Mouse (Mus musculus) gastrocnemius, adult 2 months (tissue): Measurements from ENCODE around the gene Tbx5. TPM values are rescaled to one million over a fixed set of nuclear protein-coding genes. Genes with fewer than 3 reads are reported as not detected.
"Not testable (repeated sequence)": the region's sequence is repeated elsewhere in the genome, so short reads cannot be mapped to it uniquely, and the experiment has no call there.

ENCODE experiments used
- DNase-seq: peaks from one replicate; pipeline ENCODE4 v3.0.0; 2022
- H3K27ac ChIP-seq: fragments of 200-600 bp; 2 replicates; pipeline ENCODE4 v1.8.1; 2022; ENCODE audit warnings: mild to moderate bottlenecking
- H3K4me3 ChIP-seq: fragments of 200-600 bp; 2 replicates; pipeline ENCODE4 v1.8.1; 2022; ENCODE audit warnings: mild to moderate bottlenecking, moderate library complexity
- CTCF ChIP-seq: fragments of 200-600 bp; IDR thresholded peaks from 2 replicates; pipeline ENCODE4 v1.8.1; 2022; ENCODE audit warnings: antibody characterized with exemption, mild to moderate bottlenecking, moderate library complexity
- intact Hi-C: fragments of 180-260 bp; cut with DNase I; formaldehyde crosslinking; loops from one replicate; pipeline ENCODE4 v1.15.1; 2025
- total RNA-seq, 2 experiments: library from RNA; stranded (reverse); gene quantifications; 2 replicates each; pipeline ENCODE4 v1.2.3; 2021

The Tbx5 gene
- total RNA-seq, 2 experiments from 2014 or later, result 0.28 TPM; not detected in 1

DNA sequence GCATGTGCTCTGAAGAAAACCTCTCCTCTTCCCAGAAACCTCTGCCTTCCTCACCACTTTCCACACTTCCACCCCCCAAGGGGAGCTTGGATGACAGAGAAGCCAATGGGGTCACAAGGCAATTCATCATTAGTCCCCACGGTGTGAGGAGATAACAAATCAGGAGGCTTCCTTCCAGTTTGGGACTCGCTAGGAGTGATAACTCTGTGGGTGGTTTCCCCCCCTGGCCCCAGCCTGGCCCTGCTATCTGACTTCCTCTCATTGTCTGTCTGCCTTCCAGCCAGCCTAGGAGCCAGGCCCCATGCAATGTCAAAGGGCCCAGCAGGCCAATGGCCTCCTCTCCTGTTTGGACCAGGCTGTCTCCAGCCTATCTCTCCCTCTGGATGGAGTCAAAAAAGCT, 43.0 kb downstream of the Tbx5 start:
- no peak for DNase-seq
- H3K4me3 ChIP-seq, result no peak overlapping the region
- intact Hi-C loops, result no loop called here
- no peak for TF ChIP-seq CTCF
- H3K27ac ChIP-seq, result no peak overlapping the region

DNA sequence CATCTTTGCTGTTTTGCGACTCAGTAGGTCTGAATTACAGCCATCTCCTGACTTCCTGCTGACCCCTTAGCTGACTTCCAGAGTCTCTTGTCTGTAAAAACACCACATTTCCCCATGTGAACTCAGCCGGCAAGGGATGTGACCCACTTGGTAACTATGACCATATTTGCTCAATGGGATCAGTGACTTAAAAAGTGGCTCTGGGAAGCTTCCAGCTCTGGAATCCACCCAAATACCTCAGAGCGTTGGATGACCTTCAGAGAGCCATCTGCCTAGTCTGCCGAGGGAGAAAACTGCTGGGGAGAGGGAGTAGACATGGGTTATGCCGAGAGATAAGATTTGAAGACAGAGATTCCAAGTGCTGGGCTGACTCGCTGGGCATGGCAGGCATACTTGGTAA, 44.7 kb downstream of the Tbx5 start:
- Histone ChIP-seq H3K27ac (no peak overlapping the region), H3K4me3 (no peak overlapping the region)
- DNase-seq, result no peak
- TF ChIP-seq CTCF, result no peak
- intact Hi-C loops, result no loop called here

DNA sequence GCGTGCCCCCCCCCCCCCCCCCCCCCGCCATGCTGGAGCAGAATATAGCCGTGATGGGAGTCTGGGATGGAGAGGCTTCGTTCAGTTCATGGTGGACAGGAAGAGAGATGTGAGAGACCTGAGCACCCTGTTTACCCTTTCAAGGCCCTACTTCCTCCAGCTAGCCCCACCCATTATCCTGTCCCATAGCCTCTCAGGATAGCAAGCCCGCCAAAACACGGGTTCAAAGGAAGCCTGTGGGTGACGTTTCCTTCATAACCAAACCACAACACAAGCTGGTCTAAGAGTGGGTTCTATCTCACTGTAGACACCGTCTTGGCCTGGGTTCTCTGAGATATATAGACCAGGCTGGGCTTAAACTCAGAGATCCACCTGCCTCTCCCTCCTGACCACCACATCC, 53.1 kb downstream of the Tbx5 start:
- no peak for TF ChIP-seq CTCF
- Histone ChIP-seq H3K27ac (no peak overlapping the region), H3K4me3 (no peak overlapping the region)
- no peak for DNase-seq
- intact Hi-C loops, result no loop called here

DNA sequence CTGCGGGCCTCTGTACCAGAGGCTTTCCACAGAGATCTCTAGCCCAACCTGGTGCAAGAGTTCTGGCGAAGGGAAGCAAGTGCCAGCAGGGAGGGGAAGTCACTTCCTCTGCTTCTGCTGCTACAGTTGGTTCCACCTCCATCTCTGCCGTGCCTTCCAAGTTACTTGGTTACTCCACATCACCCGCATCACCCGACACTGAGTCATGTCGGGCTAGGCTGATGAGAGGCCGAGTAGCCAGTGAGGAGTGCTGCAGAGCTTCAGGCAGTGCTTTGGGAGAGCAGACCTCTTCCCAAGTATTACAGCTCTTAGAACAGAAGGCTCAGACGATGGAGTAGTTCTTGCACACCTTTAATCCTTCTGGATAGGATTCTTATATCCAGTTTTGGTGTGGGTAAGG, 54.9 kb downstream of the Tbx5 start:
- H3K27ac ChIP-seq, result no peak overlapping the region
- no peak overlapping the region for H3K4me3 ChIP-seq
- DNase-seq, result no peak
- no peak for TF ChIP-seq CTCF
- intact Hi-C loops, result no loop called here

DNA sequence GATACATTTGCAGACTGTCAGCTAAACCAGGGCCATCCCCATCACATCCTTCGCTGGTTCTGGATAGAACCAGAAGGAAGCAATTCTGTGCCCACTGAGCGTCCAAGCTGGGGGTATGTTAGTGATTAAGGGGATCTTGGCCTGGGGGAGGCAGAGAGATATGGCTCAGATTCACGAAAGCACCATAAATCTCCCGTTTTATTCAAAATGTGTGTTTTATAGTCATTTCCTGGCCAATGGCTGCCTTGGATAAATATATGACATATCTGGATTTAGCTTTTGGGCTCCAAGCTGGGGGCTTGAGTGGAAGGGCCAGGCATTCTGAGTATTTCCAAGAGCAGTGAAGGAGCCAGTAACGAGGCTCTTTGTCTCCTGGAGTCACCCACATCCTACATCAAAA, 59.5 kb downstream of the Tbx5 start:
- intact Hi-C loops, result no loop called here
- Histone ChIP-seq H3K4me3 (no peak overlapping the region), H3K27ac (no peak overlapping the region)
- no peak for DNase-seq
- TF ChIP-seq CTCF, result no peak

DNA sequence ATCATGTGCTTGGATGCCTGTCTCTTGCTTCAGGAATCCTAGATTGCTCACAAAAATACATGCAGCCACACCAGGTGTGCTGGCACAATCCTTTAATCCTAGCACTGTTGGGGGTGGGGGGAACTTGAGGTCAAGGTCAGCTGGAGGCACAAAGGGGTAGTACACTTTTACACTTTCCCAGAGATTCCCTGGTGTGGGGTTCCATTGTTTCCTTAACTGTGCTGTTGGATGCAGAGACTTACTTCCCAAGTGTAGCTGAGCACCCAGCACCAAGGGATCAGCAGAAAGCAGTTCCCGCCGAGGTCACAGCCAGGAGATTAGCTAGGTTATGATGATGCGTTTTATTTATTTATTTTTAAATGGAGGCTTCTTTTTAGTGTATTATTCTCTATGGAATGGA, 60.6 kb downstream of the Tbx5 start:
- Histone ChIP-seq H3K4me3 (no peak overlapping the region), H3K27ac (no peak overlapping the region)
- intact Hi-C loops, result no loop called here
- DNase-seq, result no peak
- TF ChIP-seq CTCF, result no peak

DNA sequence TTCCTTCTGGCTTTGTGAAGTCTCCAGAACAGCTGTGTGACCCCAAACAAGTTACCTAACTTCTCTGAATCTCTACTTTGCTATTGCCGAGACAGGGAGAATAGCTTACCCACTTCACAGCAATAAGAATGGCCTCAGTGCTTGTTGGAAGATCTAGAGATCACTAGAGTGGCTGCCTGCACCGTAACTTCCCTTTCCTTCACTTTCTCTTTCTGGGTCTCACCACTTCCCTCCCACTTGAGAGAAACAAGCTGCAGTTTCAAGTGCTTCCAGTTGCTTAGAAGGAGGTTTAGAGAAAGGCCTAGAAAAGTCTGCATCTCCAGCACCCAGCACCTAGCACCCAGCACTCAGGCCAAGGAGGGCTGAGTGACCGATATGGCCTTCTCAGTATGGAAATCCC, 64.1 kb downstream of the Tbx5 start:
- TF ChIP-seq CTCF, result no peak
- intact Hi-C loops, result no loop called here
- no peak for DNase-seq
- Histone ChIP-seq H3K4me3 (no peak overlapping the region), H3K27ac (no peak overlapping the region)

DNA sequence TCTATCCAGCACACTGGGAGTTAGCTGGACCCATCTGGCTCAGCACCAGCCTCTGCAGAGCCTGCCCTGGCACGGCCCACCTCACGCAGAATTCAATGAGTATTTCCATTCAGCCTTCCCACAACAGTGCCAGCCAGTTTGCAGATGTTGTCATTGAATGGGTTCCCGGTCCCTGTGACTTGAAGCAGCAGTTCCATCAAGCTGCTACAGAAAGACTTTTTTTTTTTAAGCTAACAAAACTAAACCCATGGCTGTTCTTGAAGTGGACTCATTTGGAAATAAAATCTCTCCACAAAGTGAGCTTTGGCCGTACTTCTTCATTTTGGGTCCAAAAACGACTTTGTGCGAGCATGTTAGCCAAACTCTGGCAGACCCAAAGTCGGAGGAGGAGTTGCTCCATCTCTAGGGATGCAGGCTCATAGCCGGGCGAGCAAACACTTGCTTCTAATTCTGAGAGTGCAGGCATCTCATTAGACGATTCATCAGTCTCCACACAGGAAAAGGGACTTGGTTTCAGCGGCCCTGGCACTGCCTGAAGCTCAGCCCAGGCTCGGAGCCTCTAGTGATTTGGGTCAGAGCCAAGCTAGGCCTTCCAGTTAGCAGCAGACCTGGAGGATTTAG, 84.2 kb downstream of the Tbx5 start:
- intact Hi-C loops, result no loop called here
- Histone ChIP-seq H3K4me3 (no peak overlapping the region), H3K27ac (no peak overlapping the region)
- peak; percentile 59 for DNase-seq
- no peak for TF ChIP-seq CTCF

DNA sequence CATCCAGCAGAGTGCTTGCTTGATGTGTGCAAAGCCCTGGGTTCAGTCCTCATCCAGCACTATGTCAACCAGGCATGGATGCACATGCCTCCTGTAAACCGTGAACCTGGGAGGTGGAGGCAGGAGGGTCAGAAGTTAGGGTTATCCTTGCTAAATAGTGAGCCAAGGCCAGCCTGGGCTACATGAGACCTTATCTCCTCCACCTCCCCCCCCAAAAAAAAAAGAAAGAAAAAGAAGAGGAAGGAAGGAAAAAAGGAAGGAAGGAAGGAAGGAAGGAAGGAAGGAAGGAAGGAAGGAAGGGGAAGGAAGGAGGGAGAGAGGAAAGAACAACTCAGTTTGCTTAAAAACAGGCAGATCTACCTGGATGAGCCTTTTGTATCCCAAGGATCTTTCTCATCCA, 85.9 kb downstream of the Tbx5 start:
- intact Hi-C loops, DNase-seq, H3K4me3 ChIP-seq, H3K27ac ChIP-seq: not testable (repeated sequence)

DNA sequence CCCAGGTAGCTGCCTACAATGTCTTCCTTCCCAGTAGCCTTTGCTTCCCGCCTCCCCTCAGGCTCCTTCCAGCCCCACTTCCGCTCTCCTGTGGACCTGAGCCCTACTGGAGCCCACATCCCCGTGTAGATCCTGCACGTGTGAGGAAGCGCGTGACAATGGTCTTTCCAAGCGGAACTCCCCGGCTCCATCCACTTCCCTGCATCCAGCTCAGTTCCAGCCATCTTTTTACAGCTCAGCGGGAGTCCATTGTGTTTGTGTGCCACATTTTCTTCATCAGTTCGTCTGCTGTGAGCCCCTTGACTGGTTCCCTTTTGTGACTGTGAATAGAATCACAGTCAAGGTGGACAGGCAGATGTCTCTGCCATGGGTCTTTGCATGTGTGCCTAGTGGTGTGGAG, 88.5 kb downstream of the Tbx5 start:
- DNase-seq, result no peak
- no peak overlapping the region for H3K27ac ChIP-seq
- intact Hi-C loops, result no loop called here

DNA sequence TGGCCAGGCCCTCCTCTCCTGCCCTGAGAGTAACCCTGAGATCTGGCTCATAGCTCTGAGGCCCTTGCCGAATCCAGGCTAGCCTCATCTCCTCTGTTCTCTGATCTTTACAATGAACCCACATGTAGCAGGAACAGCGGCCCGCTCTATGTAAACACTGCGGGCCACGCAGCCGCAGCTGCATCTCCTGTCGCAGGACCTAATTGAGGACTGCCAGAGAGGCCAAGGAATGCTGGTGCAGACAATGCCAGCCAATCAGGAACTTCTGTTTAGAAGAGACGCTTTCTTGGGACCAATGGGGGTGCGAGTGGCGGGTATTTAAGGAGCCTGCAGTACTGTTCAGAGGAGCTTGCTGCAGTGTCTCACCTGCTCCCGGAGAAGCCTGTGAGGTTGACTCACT, 89.8 kb downstream of the Tbx5 start:
- intact Hi-C loops, result no loop called here
- Histone ChIP-seq H3K4me3 (no peak overlapping the region), H3K27ac (no peak overlapping the region)
- no peak for DNase-seq
- TF ChIP-seq CTCF, result no peak

More for the DNA sequence above, 88.5 kb downstream of the Tbx5 start:
- no peak overlapping the region for H3K4me3 ChIP-seq
- TF ChIP-seq CTCF, result no peak

Other genes with a start within 250 kb of the Tbx5 start
- gene Tbx3, start 162.0 kb upstream of the Tbx5 start, total RNA-seq, result 1 to 10 TPM; 3.9 to 7.7 TPM